Mouse (Mus musculus) cerebellum, adult 11 months (tissue): ENCODE measurements around the gene Tmem110.

Experiments used
- DNase-seq: peaks from one replicate; pipeline ENCODE4 v3.0.0; 2022

The Tmem110 gene

DNA sequence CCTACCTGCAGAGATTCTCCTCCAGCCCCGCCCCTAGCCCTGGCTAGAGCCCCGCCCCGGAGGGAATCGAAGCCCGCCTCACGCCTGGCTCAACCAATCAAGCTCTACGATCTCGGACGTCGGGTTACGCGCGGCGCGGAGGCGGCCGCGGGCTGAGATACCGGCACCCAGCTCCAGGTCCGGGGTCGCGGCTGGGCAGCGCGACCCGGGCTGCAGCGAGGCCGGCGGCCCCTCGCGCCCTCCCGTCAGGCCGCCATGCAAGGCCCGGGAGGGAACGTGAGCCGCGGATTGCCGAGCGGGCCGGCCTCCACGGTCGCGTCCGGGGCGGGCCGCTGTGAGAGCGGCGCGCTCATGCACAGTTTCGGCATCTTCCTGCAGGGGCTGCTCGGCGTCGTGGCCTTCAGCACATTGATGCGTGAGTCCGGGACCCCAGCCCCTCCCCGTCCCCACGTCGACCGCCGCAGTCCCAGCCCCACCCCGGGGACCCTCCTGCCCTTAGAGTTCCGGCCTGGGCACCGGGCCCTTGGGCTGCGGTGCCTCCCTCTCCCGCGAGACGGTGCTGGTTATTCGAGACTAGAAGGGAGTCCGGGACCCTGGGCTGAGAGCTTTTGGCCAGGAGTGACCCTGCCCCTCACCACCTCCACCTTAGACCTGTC, at the start of gene Tmem110:
TSS of gene Tmem110 (plus strand) at position 115 of the 656 bp plus-strand sequence.
- peak; percentile 89 for DNase-seq

DNA sequence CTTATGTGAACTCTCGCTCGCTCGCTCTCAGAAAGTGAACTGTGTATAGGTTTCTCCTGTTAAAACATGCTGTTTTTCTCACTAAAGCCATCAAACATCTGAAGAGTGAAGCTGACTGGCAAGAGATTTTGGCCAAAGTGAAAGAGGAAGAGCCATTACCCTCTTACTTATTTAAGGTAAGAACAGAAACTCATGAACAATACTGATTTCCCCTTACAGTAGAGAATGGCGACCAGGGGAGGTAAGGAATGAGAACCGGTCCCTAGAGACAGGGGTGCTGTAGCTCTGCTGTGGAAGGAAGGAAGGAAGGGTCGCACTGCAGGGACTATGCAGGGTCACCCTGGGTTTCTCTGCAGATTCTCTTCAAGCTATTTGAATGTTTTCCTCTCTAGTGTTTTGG, 40.8 kb upstream of the Tmem110 start:
- DNase-seq = no peak

DNA sequence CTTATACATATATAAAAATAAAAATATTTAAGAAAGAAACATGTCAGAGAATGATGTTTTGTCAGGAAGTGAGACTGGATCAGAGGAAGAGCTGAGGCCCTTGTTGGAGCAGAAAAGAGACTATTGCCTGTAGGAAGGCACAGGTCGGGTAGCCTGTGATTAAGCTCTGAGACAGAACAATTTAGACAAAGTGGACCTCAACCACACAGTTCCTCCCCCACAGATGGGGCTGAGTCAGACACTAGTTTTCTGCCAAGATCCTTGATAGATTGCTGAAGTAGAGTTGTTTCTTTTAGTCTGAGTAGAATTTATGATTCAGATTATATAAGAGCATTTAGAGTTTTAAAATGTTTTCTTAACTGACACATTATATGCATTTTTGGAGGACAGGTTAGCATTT, 35.9 kb upstream of the Tmem110 start:
- DNase-seq = no peak

DNA sequence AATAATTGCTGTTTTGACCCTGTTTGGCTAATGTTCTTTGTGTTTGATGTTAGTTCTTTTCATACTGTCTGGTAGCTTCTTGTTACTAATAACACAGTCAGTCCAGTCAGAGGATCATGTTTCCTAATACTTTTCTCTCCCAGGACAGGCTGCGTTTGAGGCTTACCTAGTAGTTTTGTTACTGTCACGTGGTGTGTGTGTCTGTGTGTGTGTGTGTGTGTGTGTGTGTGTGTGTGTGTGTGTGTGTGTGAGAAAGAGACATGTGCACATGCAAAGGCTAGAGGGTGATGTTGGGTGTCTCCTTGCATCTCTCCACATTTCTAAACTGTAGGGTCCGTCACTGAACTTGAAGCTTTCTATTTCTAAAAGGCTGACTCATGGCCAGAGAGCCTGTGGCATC, 32.5 kb upstream of the Tmem110 start:
- DNase-seq = no peak

DNA sequence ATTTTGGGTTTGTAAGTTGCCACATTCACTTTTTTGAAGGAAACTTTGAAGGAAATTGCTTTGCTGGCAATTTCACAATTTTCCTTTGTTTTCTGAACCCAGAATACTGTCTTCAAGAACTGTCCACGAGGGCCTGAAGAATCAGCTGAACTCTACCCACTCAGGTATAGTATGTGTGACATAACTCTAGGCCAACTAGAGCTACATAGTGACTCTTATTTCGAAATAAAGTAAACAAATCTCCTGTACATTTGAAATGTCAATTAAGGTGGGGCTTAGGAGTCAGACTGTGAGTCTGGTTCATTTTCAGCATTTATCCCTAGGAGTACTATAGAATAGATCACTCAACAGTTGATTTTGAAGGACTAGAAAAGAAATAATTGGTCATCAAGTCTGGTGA, 23.6 kb upstream of the Tmem110 start:
- DNase-seq = no peak

DNA sequence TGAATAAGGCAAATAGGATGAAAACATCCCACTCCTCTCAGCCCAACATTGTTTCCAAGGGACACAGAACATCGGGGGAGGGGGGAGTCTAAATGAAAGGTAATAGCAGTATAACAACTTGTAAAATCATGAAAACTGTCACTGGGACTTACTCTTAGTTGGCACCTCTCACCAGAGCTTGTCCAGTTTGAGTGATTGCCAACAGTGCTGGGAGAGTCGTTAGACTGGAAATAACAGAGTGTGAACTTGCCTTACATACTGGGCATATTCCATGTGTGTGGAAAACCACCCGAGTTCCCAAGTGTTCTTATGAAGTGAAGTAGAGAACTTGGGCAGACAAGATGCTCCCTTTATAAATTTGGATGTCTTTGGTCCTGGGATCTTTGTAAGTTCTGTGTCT, 4.3 kb upstream of the Tmem110 start:
- no peak for DNase-seq

GRCm38 (mm10) chr14:30824456-30824995, 864 bp upstream of the Tmem110 start:
- no peak for DNase-seq

DNA sequence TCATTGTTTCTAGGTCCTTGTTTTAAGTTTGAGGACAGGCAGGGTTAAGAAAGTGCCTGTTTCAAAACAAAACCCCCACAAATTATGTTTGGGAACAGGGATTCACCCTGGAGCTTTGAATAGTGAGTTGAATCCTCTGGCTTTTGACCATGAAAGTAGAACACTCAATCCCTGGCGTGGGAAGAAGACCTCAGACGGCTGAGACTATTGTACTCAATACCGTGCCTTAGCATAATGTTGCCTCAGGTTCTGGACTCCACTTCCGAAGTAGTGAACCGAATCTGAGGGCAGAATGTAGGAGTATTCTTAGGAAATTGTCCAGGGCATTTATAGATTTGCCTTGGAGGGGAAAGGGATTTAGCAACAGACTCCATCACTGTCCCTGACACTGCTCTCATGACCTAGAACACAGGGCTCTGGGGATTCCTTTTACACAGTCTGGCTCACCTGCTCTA, 342 bp upstream of the Tmem110 start:
- no peak for DNase-seq

- no peak for DNase-seq
Measured at GRCm38 (mm10) chr14:30826174-30827140, 1.1 kb downstream of the Tmem110 start.

DNA sequence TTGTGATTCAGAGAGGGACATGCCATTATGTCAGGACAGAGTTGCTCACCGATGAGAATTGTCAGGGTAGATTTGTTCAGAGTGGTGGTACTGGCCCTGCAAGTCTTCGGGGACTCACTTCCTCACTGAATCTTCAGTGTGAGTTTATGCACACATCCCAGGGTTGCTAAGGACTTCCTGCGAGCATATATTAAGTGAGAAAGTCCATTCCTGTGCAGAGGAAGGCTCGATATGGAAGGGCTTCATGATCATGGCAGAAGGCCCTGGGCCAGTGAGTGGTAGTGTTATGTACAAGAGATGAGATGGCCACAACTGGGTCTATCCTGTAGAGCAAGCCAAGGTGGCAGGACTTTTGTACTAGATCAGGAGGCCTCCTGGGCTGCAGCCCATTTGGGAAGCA, 2.1 kb downstream of the Tmem110 start:
- no peak for DNase-seq

- no peak for DNase-seq
Measured at GRCm38 (mm10) chr14:30828077-30828476, 2.7 kb downstream of the Tmem110 start.

DNA sequence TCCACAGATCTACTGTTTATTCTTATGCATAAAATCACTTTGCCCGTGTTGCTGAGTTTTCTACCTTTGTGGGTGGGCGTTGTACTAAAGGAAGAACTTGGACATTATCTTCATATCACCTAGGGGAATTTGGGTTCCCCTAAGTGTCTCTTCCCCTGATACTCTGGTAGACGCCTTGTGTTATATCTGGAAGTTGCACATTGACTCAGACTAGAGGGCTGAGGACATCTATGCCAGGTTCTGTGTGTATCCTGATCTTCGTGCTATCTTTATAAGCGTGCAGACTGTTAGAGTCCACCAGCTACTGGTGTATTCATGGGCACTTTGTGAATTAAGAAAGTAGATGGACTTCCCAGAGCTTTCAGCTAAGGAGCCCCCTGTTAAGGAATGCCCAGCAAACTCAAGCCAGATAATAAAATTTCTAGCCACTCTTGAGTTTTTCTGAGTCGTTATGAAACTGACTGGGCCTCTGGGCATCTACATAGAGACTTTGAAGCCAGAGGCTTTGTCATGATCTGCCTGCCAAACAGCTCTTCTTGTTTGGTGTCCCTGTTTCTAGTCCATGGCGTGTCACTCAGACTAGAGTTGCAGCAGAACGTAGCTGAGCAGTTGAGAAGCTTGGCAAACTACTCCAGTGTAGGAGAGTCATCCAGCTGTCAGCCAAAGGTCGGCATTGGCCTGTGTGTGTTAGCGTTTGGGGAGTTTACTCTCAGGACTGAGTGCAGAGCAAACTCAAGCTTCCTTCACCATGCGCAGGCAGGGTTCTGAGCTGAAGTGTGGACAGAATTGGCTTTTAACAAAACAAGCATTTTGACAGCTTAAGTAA, 3.5 kb downstream of the Tmem110 start:
- no peak for DNase-seq

GRCm38 (mm10) chr14:30837416-30837996, 12.1 kb downstream of the Tmem110 start:
- DNase-seq = no peak

DNA sequence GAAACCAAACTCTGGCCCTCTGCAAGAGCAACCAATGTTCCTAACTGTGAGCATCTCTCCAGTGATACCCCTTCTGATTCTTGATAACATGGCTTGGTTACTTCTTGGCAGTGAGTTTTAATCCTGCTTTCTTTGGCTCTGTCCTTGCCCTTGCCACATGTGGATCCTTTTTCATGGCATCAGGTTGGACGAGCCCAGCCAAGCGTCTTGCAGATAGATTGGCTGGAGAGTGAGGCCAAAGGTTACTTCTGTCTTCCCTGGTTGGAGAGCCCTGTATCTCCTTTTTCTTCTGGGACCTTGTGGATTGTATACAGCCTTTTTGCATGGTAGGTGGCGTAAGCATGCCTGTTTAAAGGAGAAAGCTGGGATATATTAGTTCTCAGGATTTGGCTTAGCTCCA, 18.3 kb downstream of the Tmem110 start:
- DNase-seq = no peak

- DNase-seq = no peak
Measured at GRCm38 (mm10) chr14:30850504-30850903, 25.1 kb downstream of the Tmem110 start.

DNA sequence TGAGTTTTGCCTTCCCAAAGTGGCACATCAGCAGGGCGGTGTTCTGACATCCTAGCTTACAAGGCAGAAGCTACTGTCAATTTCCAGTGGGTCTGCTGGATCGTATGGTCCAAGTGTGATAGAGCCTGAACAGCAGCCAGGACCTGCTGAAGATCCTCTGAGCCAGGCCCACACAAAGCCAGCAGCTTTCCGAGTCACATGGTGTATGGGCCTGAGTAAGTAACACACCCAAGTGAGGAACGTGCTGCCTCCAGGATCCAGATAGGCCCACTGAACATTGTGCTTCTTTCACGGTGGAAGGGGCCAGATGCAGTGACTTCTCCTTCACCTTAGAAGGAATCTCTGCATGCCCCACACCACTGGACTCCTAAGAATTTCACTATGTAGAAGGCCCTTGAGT, 26.9 kb downstream of the Tmem110 start:
- DNase-seq = no peak

GRCm38 (mm10) chr14:30855316-30855715, 29.9 kb downstream of the Tmem110 start:
- peak; percentile 39 for DNase-seq

- peak; percentile 41 for DNase-seq
Measured at GRCm38 (mm10) chr14:30856885-30857507, 31.6 kb downstream of the Tmem110 start.

GRCm38 (mm10) chr14:30857990-30858389, 32.6 kb downstream of the Tmem110 start:
- no peak for DNase-seq

- DNase-seq = peak; percentile 25
Measured at GRCm38 (mm10) chr14:30861421-30862125, 36.2 kb downstream of the Tmem110 start.

DNA sequence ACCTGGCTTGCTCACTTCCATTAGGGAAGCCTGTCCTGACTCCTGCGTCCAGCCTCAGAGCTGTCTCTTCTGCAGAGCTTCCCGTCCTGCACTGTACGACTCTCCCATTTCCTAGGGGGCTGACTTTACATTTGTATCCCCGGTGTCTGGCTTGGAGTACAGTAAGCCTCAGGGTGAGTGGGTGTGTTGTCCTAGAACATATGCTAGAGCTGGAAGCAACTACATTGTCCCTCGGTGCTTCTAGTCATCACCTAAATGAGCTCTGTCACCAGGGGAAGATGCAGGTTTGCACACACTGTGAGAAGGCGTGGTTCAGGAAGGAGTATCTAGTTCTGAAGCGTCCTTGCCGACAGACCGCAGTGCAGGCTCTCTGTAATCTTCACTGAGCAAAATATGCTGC, 37.0 kb downstream of the Tmem110 start:
- DNase-seq = no peak
